Mouse (Mus musculus): ENCODE results near the gene Coro2b. TPM values are rescaled to one million over a fixed set of nuclear protein-coding genes. Genes with fewer than 3 reads are reported as not detected.

Coro2b gene
- polyA plus RNA-seq, 2 experiments: 10.3 to 20.8 TPM

GRCm38 (mm10) chr9:62501566-62501965, 35.3 kb downstream of the Coro2b start:
- Histone ChIP-seq H3K9me3 (ENCODE audit: control insufficient read depth, low read length) (no peaks in the 10 kb centered on the region), H3K36me3 (ENCODE audit: control insufficient read depth, insufficient read depth, low read length) (no peaks in the 10 kb centered on the region), H3K4me1 (ENCODE audit: control insufficient read depth, insufficient read depth, low read length) (no peaks in the 10 kb centered on the region), H3K27ac (replicated peaks; ENCODE audit: low read depth, low read length) (no peak overlapping the region), H3K4me3 (replicated peaks; ENCODE audit: low read length) (no peak overlapping the region), H3K9ac (ENCODE audit: low read depth, low read length, severe bottlenecking) (no peak overlapping the region), H3K4me2 (replicated peaks; ENCODE audit: low read depth, low read length, severe bottlenecking) (no peak overlapping the region), H3K27me3 (ENCODE audit: control insufficient read depth, insufficient read depth, low read length) (no peaks in the 10 kb centered on the region)
- TF ChIP-seq POLR2A (IDR thresholded peaks at IDR 0.05; ENCODE audit: borderline replicate concordance, extremely low read depth, insufficient read depth, insufficient read length): no peak
- DNase-seq (ENCODE audit: low spot score) (no peak), ATAC-seq (ENCODE audit: low FRiP score, low read depth) (no peak)
- WGBS: 86% methylated on average over 3 of the region's 3 CpGs

- H3K4me3 ChIP-seq (replicated peaks; ENCODE audit: low read length): no peak overlapping the region
- no peak for ATAC-seq (ENCODE audit: low FRiP score, low read depth)
- H3K36me3 ChIP-seq (ENCODE audit: control insufficient read depth, insufficient read depth, low read length): no peaks in the 10 kb centered on the region
- 76% methylated on average over 4 of the region's 4 CpGs for WGBS
- H3K9me3 ChIP-seq (ENCODE audit: control insufficient read depth, low read length): no peaks in the 10 kb centered on the region
- no peak for TF ChIP-seq POLR2A (IDR thresholded peaks at IDR 0.05; ENCODE audit: borderline replicate concordance, extremely low read depth, insufficient read depth, insufficient read length)
- DNase-seq (ENCODE audit: low spot score): no peak
- no peaks in the 10 kb centered on the region for H3K27me3 ChIP-seq (ENCODE audit: control insufficient read depth, insufficient read depth, low read length)
- H3K9ac ChIP-seq (ENCODE audit: low read depth, low read length, severe bottlenecking): no peak overlapping the region
- H3K4me1 ChIP-seq (ENCODE audit: control insufficient read depth, insufficient read depth, low read length): no peaks in the 10 kb centered on the region
- H3K27ac ChIP-seq (replicated peaks; ENCODE audit: low read depth, low read length): no peak overlapping the region
- H3K4me2 ChIP-seq (replicated peaks; ENCODE audit: low read depth, low read length, severe bottlenecking): no peak overlapping the region
Measured at GRCm38 (mm10) chr9:62500007-62500406, 36.8 kb downstream of the Coro2b start.

GRCm38 (mm10) chr9:62498945-62499344, 37.9 kb downstream of the Coro2b start:
- ATAC-seq (ENCODE audit: low FRiP score, low read depth) (no peak), DNase-seq (ENCODE audit: low spot score) (no peak)
- WGBS: 79% methylated on average over 6 of the region's 6 CpGs
- no peaks in the 10 kb centered on the region for H3K4me1 ChIP-seq (ENCODE audit: control insufficient read depth, insufficient read depth, low read length)
- no peak overlapping the region for H3K9ac ChIP-seq (ENCODE audit: low read depth, low read length, severe bottlenecking)
- H3K4me2 ChIP-seq (replicated peaks; ENCODE audit: low read depth, low read length, severe bottlenecking): no peak overlapping the region
- no peak overlapping the region for H3K4me3 ChIP-seq (replicated peaks; ENCODE audit: low read length)
- H3K9me3 ChIP-seq (ENCODE audit: control insufficient read depth, low read length): no peaks in the 10 kb centered on the region
- H3K27ac ChIP-seq (replicated peaks; ENCODE audit: low read depth, low read length): no peak overlapping the region
- H3K27me3 ChIP-seq (ENCODE audit: control insufficient read depth, insufficient read depth, low read length): no peaks in the 10 kb centered on the region
- TF ChIP-seq POLR2A (IDR thresholded peaks at IDR 0.05; ENCODE audit: borderline replicate concordance, extremely low read depth, insufficient read depth, insufficient read length): no peak
- H3K36me3 ChIP-seq (ENCODE audit: control insufficient read depth, insufficient read depth, low read length): no peaks in the 10 kb centered on the region

- H3K4me3 ChIP-seq (replicated peaks; ENCODE audit: low read length): no peak overlapping the region
- DNase-seq (ENCODE audit: low spot score) (no peak), ATAC-seq (ENCODE audit: low FRiP score, low read depth) (no peak)
- no peaks in the 10 kb centered on the region for H3K9me3 ChIP-seq (ENCODE audit: control insufficient read depth, low read length)
- no peak for TF ChIP-seq POLR2A (IDR thresholded peaks at IDR 0.05; ENCODE audit: borderline replicate concordance, extremely low read depth, insufficient read depth, insufficient read length)
- no peak overlapping the region for H3K27ac ChIP-seq (replicated peaks; ENCODE audit: low read depth, low read length)
- WGBS: 60% methylated on average over 18 of the region's 18 CpGs
- H3K36me3 ChIP-seq (ENCODE audit: control insufficient read depth, insufficient read depth, low read length): no peaks in the 10 kb centered on the region
- H3K4me2 ChIP-seq (replicated peaks; ENCODE audit: low read depth, low read length, severe bottlenecking): no peak overlapping the region
- H3K27me3 ChIP-seq (ENCODE audit: control insufficient read depth, insufficient read depth, low read length): no peaks in the 10 kb centered on the region
- H3K4me1 ChIP-seq (ENCODE audit: control insufficient read depth, insufficient read depth, low read length): no peaks in the 10 kb centered on the region
- H3K9ac ChIP-seq (ENCODE audit: low read depth, low read length, severe bottlenecking): no peak overlapping the region
Measured at GRCm38 (mm10) chr9:62497135-62498092, 39.4 kb downstream of the Coro2b start.

- no peak for TF ChIP-seq POLR2A (IDR thresholded peaks at IDR 0.05; ENCODE audit: borderline replicate concordance, extremely low read depth, insufficient read depth, insufficient read length)
- Histone ChIP-seq H3K27me3 (ENCODE audit: control insufficient read depth, insufficient read depth, low read length) (no peaks in the 10 kb centered on the region), H3K4me3 (replicated peaks; ENCODE audit: low read length) (no peak overlapping the region), H3K27ac (replicated peaks; ENCODE audit: low read depth, low read length) (no peak overlapping the region), H3K4me2 (replicated peaks; ENCODE audit: low read depth, low read length, severe bottlenecking) (no peak overlapping the region), H3K36me3 (ENCODE audit: control insufficient read depth, insufficient read depth, low read length) (no peaks in the 10 kb centered on the region), H3K9ac (ENCODE audit: low read depth, low read length, severe bottlenecking) (no peak overlapping the region), H3K4me1 (ENCODE audit: control insufficient read depth, insufficient read depth, low read length) (no peaks in the 10 kb centered on the region), H3K9me3 (ENCODE audit: control insufficient read depth, low read length) (no peaks in the 10 kb centered on the region)
- DNase-seq (ENCODE audit: low spot score) (no peak), ATAC-seq (ENCODE audit: low FRiP score, low read depth) (no peak)
- WGBS: 78% methylated on average over 6 of the region's 6 CpGs
Measured at GRCm38 (mm10) chr9:62492306-62492990, 44.4 kb downstream of the Coro2b start.

Data from limb, embryonic 14.5 days (tissue).